Mouse (Mus musculus) small intestine, adult 2 months (tissue): ENCODE data around the gene Zfp423. TPM values are rescaled to one million over a fixed set of nuclear protein-coding genes. Genes with fewer than 3 reads are reported as not detected.

Source experiments
- H3K27ac ChIP-seq: fragments of 200-500 bp; 2 replicates; pipeline ENCODE4 v1.5.1; 2012; ENCODE audit warnings: low read depth, low read length, control low read depth, inconsistent platforms; ENCODE audit not compliant: insufficient read depth
- H3K27me3 ChIP-seq: fragments of 200-500 bp; 2 replicates; pipeline ENCODE4 v1.6.1; 2012; ENCODE audit warnings: mild to moderate bottlenecking, moderate library complexity, low read length, inconsistent platforms; ENCODE audit not compliant: control insufficient read depth, insufficient read depth
- H3K36me3 ChIP-seq: fragments of 200-500 bp; 2 replicates; pipeline ENCODE4 v1.6.1; 2012; ENCODE audit warnings: mild to moderate bottlenecking, low read length, control low read depth, inconsistent platforms; ENCODE audit not compliant: control insufficient read depth, insufficient read depth
- H3K4me1 ChIP-seq: fragments of 200-500 bp; 2 replicates; pipeline ENCODE4 v1.6.1; 2012; ENCODE audit warnings: low read length, inconsistent platforms, mixed read lengths; ENCODE audit not compliant: control insufficient read depth, insufficient read depth, insufficient read length
- H3K4me3 ChIP-seq: fragments of 200-500 bp; 2 replicates; pipeline ENCODE4 v1.5.1; 2012; ENCODE audit warnings: low read depth, mild to moderate bottlenecking, control low read depth, inconsistent platforms, low read length, moderate library complexity
- CTCF ChIP-seq: fragments of 200-500 bp; IDR thresholded peaks from 2 replicates; pipeline ENCODE4 v1.5.1; 2012; ENCODE audit warnings: low read depth, mild to moderate bottlenecking, control low read depth, inconsistent platforms, low read length, moderate library complexity, mixed read lengths; ENCODE audit not compliant: insufficient replicate concordance, insufficient read length; ENCODE audit errors: extremely low read depth
- POLR2A ChIP-seq: fragments of 200-500 bp; IDR thresholded peaks from 2 replicates; pipeline ENCODE4 v1.6.1; 2012; ENCODE audit warnings: low read depth, mild to moderate bottlenecking, control low read depth, inconsistent platforms, low read length, moderate library complexity
- WGBS: fragments of 180-500 bp; shearing (Covaris S2); methylation state at CpG from one replicate; pipeline ENCODE4 v1.1.7; 2018; 5-methylcytosine and 5-hydroxymethylcytosine counted together
- polyA plus RNA-seq: library from polyadenylated mRNA; depleted of rRNA; stranded (reverse); fragments of >200 nt; gene quantifications from 2 replicates; pipeline ENCODE4 v1.2.3, GENCODE M21; 2012

Zfp423 gene
- polyA plus RNA-seq, 1 experiment: 2.3 TPM

DNA sequence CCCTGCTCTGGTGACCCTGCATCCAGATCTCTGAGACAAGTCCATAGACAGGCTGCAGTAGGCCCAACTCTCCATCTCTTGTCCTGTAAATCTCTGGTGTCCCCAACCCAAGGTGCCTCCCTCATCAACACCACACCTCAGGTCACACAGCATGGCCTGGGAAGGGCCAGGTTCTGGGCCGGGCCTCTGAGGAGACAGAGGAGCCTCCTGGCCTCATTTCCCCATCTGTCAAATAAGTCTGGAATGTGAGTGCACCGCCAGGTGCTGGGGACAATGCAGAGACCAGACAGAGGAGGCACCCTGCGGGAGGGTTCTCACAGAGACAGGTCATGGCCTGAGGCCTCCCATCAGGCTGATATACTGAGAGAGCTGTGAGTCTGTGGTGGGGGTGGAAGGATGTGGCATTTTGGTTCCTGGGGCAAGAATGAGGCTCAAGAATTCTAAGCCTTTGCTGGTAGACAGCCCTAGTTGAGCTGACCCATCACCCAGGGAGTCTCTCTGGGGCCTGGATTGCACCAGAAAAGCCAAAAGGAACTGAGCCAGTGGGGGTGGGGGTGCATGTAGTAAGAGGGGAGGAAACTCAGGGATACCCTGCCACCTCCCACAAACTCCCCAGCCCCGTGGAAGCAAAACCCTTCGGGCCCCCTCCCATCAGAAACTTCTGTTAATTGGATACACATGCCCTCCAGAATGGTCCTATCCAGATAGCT, 15.0 kb downstream of the Zfp423 start:
- 65% methylated on average over 5 of the region's 5 CpGs for WGBS
- Histone ChIP-seq H3K27me3 (0 out of 2 replicates have a peak, but pooled peaks cover 7% of the 10 kb centered on the region), H3K4me3 (no peak overlapping the region), H3K4me1 (no peaks in the 10 kb centered on the region; the same call in 1 of the 2 replicates), H3K27ac (no peak overlapping the region), H3K36me3 (no peaks in the 10 kb centered on the region)
- no peak for TF ChIP-seq CTCF
- TF ChIP-seq POLR2A: no peak

DNA sequence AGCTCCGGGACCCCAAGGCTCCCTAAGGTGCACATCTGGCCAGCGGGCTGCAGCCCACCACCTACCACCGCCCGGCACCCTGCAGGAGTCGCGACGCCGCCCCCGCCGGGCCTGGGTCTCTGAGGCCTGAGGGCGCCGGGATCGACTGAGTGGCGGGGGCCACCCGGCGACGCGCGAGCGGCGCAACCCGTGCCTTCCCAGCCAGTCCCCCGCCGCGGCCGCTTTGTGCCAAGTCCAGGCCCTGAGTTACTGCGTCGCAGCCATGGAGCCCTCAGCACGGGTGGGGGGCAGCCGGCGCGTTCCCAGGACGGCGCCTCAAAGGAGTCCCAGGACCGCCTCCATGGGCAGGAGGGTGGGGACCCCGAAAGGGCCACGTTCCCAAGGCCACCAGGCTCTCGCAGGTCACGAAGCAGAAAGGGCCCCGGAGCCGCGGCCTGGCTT, 15.7 kb downstream of the Zfp423 start:
- Histone ChIP-seq H3K4me3 (peak overlapping the region; percentile 7; the same call in 1 of the 2 replicates), H3K36me3 (no peaks in the 10 kb centered on the region), H3K27me3 (0 out of 2 replicates have a peak, but pooled peaks cover 7% of the 10 kb centered on the region), H3K27ac (no peak overlapping the region), H3K4me1 (peaks cover 4% of the 10 kb centered on the region; the same call in 1 of the 2 replicates)
- no peak for TF ChIP-seq POLR2A
- TF ChIP-seq CTCF: no peak
- WGBS: 9% methylated on average over 42 of the region's 42 CpGs

GRCm38 (mm10) chr8:87940646-87941045, 18.7 kb downstream of the Zfp423 start:
- TF ChIP-seq CTCF (no peak), POLR2A (no peak)
- H3K4me3 ChIP-seq: no peak overlapping the region
- 59% methylated on average over 6 of the region's 6 CpGs for WGBS
- no peak overlapping the region for H3K27ac ChIP-seq
- H3K4me1 ChIP-seq: peaks cover 6% of the 10 kb centered on the region; the same call in 1 of the 2 replicates
- no peaks in the 10 kb centered on the region for H3K36me3 ChIP-seq
- H3K27me3 ChIP-seq: 0 out of 2 replicates have a peak, but pooled peaks cover 7% of the 10 kb centered on the region

GRCm38 (mm10) chr8:87939308-87939936, 20.0 kb downstream of the Zfp423 start:
- Histone ChIP-seq H3K27ac (no peak overlapping the region), H3K27me3 (0 out of 2 replicates have a peak, but pooled peaks cover 2% of the 10 kb centered on the region), H3K4me1 (peaks cover 6% of the 10 kb centered on the region; the same call in 1 of the 2 replicates), H3K36me3 (no peaks in the 10 kb centered on the region), H3K4me3 (no peak overlapping the region)
- WGBS: 30% methylated on average over 8 of the region's 8 CpGs
- TF ChIP-seq CTCF: no peak
- no peak for TF ChIP-seq POLR2A

DNA sequence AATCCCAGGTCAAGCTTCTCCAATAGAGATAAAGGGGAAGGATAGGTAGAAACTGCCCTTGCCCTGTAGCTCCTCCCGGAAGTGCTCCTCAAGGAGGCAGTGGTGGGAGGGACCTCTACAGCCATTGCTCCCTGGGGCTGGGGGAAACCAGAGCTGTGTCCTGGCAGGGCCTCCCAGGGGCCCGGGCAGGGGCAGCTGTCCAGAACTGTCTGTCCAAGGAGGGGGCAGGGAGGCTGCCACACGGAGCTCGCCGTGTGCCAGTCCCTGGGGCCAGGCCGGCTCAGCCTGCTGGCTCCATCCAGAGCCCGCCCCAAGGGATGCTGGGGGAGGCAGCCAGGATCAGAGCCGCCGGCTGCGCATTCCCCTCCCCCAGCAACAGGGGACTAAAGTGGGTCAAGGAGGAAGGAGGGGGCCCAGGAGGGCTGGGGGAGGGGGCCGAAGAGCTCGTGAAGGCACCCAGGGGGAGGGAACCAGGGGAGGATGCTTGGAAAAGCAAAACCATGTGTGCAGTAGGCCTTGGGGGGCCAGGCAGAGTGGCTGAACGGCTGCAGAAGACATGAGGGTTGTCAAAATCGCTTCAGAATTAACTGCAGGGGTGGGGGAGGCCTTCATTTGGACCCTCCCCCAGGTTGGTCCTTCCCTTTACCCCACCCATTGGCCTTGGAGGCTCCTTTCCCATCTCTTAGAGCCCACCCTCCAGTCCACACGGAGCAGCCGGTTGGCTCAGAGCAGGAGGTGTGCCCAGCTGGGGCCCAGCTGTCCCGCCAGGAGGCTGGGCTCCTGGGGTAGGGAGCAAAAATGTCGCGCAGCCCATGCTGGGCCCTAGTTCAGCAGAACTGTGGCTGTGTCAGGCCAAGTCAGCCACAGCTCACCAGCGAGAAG, 20.8 kb downstream of the Zfp423 start:
- H3K4me1 ChIP-seq: 0 out of 2 replicates have a peak, but pooled peaks cover 6% of the 10 kb centered on the region
- H3K4me3 ChIP-seq: peak overlapping the region; percentile 18; the same call in 1 of the 2 replicates
- H3K27ac ChIP-seq: no peak overlapping the region
- WGBS: 4% methylated on average over 20 of the region's 20 CpGs
- 0 out of 2 replicates have a peak, but pooled peaks cover 2% of the 10 kb centered on the region for H3K27me3 ChIP-seq
- H3K36me3 ChIP-seq: no peaks in the 10 kb centered on the region
- TF ChIP-seq CTCF (no peak), POLR2A (no peak)

DNA sequence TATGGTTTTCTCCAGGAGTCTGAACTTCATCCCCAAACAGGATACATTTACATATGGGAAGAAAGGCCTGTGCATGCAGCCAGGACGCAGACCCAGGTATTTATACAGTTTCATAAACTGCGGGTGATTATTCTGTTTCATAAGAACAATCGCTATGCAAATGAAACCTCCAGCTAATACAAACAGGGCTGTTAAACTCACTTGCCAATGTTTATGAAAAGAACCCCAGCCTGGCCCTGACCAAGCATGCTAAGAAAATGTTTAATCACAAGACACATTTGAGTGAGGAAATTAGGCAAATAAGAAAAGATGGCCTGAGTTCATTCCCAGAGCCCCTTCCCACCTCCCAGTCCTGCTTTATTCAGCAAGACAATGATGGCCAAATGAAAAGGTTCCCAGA, 22.2 kb downstream of the Zfp423 start:
- H3K4me3 ChIP-seq: no peak overlapping the region
- H3K27ac ChIP-seq: no peak overlapping the region
- WGBS: 80% methylated on average over 3 of the region's 3 CpGs
- no peaks in the 10 kb centered on the region for H3K36me3 ChIP-seq
- TF ChIP-seq CTCF: no peak
- no peak for TF ChIP-seq POLR2A
- 0 out of 2 replicates have a peak, but pooled peaks cover 6% of the 10 kb centered on the region for H3K4me1 ChIP-seq
- H3K27me3 ChIP-seq: no peaks in the 10 kb centered on the region
